Mouse (Mus musculus) MEL (cell line): ENCODE measurements around the gene Commd7. TPM values are rescaled to one million over a fixed set of nuclear protein-coding genes. Genes with fewer than 3 reads are reported as not detected.

Experiments used
- DNase-seq: peaks from one replicate; pipeline ENCODE4 v3.0.0; 2011; ENCODE audit warnings: low read depth, low spot score
- H3K27ac ChIP-seq: 2 replicates; pipeline ENCODE4 v1.5.1; 2012; ENCODE audit warnings: low read depth, mild to moderate bottlenecking, control low read depth, low read length, moderate library complexity; ENCODE audit not compliant: control insufficient read depth
- H3K27me3 ChIP-seq, 2 experiments: fragments of 150-350 bp in 1 of 2; sonication (generic) in 1 of 2; 2 replicates each; pipeline ENCODE4 v1.6.1; 2012; ENCODE audit warnings: low read length in 2 of 2, mild to moderate bottlenecking in 2 of 2, improper control_type of control experiment in 1 of 2, moderate library complexity in 1 of 2; ENCODE audit not compliant: insufficient read depth in 2 of 2, control insufficient read depth in 1 of 2
- H3K36me3 ChIP-seq, 2 experiments: 2 replicates each; pipeline ENCODE4 v1.6.1; 2012 to 2014; ENCODE audit warnings: low read length in 2 of 2, improper control_type of control experiment in 1 of 2, inconsistent platforms in 1 of 2, mild to moderate bottlenecking in 1 of 2; ENCODE audit not compliant: insufficient read depth in 2 of 2, control insufficient read depth in 1 of 2
- H3K4me1 ChIP-seq, 2 experiments: fragments of 150-350 bp in 1 of 2; sonication (generic) in 1 of 2; 2 replicates each; pipeline ENCODE4 v1.6.1; 2012; ENCODE audit warnings: low read length in 2 of 2, improper control_type of control experiment in 1 of 2, mild to moderate bottlenecking in 1 of 2; ENCODE audit not compliant: insufficient read depth in 2 of 2, control insufficient read depth in 1 of 2
- H3K4me3 ChIP-seq, 2 experiments: fragments of 150-350 bp in 1 of 2; sonication (generic) in 1 of 2; 2 replicates each; pipeline ENCODE4 v1.5.1; 2012; ENCODE audit warnings: low read depth in 2 of 2, low read length in 2 of 2, mild to moderate bottlenecking in 2 of 2, moderate library complexity in 2 of 2, control low read depth in 1 of 2, improper control_type of control experiment in 1 of 2; ENCODE audit not compliant: control insufficient read depth in 1 of 2, insufficient read depth in 1 of 2
- H3K79me2 ChIP-seq: 2 replicates; pipeline ENCODE4 v1.6.1; 2012; ENCODE audit warnings: mild to moderate bottlenecking, low read length, moderate library complexity; ENCODE audit not compliant: control insufficient read depth, poor library complexity, insufficient read depth
- H3K9ac ChIP-seq: 2 replicates; pipeline ENCODE4 v1.6.1; 2012; ENCODE audit warnings: low read depth, mild to moderate bottlenecking, control low read depth, low read length, moderate library complexity; ENCODE audit not compliant: control insufficient read depth, poor library complexity, severe bottlenecking
- H3K9me3 ChIP-seq: fragments of 150-350 bp; sonication (generic); replicated peaks from 2 replicates; pipeline ENCODE4 v1.6.1; 2012; ENCODE audit warnings: mild to moderate bottlenecking, low read length, improper control_type of control experiment, moderate library complexity; ENCODE audit not compliant: insufficient read depth
- BHLHE40 ChIP-seq: IDR thresholded peaks from 2 replicates; pipeline ENCODE4 v1.6.1; 2012; ENCODE audit warnings: low read depth, mild to moderate bottlenecking, inconsistent platforms, low read length, improper control_type of control experiment, borderline replicate concordance
- CHD1 ChIP-seq: IDR thresholded peaks from 2 replicates; pipeline ENCODE4 v1.6.1; 2012; ENCODE audit warnings: low read depth, mild to moderate bottlenecking, inconsistent platforms, low read length, improper control_type of control experiment
- CHD2 ChIP-seq: IDR thresholded peaks from 2 replicates; pipeline ENCODE4 v1.6.1; 2011; ENCODE audit warnings: low read length, improper control_type of control experiment
- CTCF ChIP-seq, 3 experiments: IDR thresholded peaks in 2 of 3; conservative IDR thresholded peaks in 1 of 3; 2 replicates each; pipeline ENCODE4 v1.5.1; 2011 to 2012; ENCODE audit warnings: low read length in 3 of 3, low read depth in 2 of 3, mild to moderate bottlenecking in 2 of 3, improper control_type of control experiment in 1 of 3, inconsistent platforms in 1 of 3, mixed read lengths in 1 of 3, moderate library complexity in 1 of 3; ENCODE audit not compliant: control insufficient read depth in 1 of 3, insufficient read depth in 1 of 3, poor library complexity in 1 of 3, severe bottlenecking in 1 of 3
- E2F4 ChIP-seq: IDR thresholded peaks from 2 replicates; pipeline ENCODE4 v1.6.1; 2011; ENCODE audit warnings: low read depth, low read length, improper control_type of control experiment, borderline replicate concordance
- EP300 ChIP-seq, 2 experiments: IDR thresholded peaks; 2 replicates each; pipeline ENCODE4 v1.6.1; 2011; ENCODE audit warnings: improper control_type of control experiment in 2 of 2, low read length in 2 of 2, low read depth in 1 of 2, mild to moderate bottlenecking in 1 of 2
- GABPA ChIP-seq: IDR thresholded peaks from 2 replicates; pipeline ENCODE4 v1.6.1; 2012; ENCODE audit warnings: low read depth, mild to moderate bottlenecking, inconsistent platforms, low read length, improper control_type of control experiment, moderate library complexity
- GATA1 ChIP-seq: IDR thresholded peaks from 2 replicates; pipeline ENCODE4 v1.6.1; 2011; ENCODE audit warnings: low read depth, low read length, improper control_type of control experiment
- HCFC1 ChIP-seq: IDR thresholded peaks from 2 replicates; pipeline ENCODE4 v1.6.1; 2012; ENCODE audit warnings: low read depth, mild to moderate bottlenecking, inconsistent platforms, low read length, improper control_type of control experiment, moderate library complexity
- JUND ChIP-seq: IDR thresholded peaks from 2 replicates; pipeline ENCODE4 v1.6.1; 2011; ENCODE audit warnings: low read depth, mild to moderate bottlenecking, improper control_type of control experiment, low read length
- MAFK ChIP-seq: IDR thresholded peaks from 2 replicates; pipeline ENCODE4 v1.6.1; 2011; ENCODE audit warnings: low read depth, mild to moderate bottlenecking, low read length, improper control_type of control experiment, borderline replicate concordance
- MAX ChIP-seq: IDR thresholded peaks from 2 replicates; pipeline ENCODE4 v1.6.1; 2011; ENCODE audit warnings: low read length, improper control_type of control experiment
- MAZ ChIP-seq: IDR thresholded peaks from 2 replicates; pipeline ENCODE4 v1.6.1; 2012; ENCODE audit warnings: low read depth, mild to moderate bottlenecking, inconsistent platforms, low read length, improper control_type of control experiment
- MXI1 ChIP-seq: IDR thresholded peaks from 2 replicates; pipeline ENCODE4 v1.6.1; 2011; ENCODE audit warnings: mild to moderate bottlenecking, low read depth, low read length, improper control_type of control experiment
- MYB ChIP-seq: IDR thresholded peaks from 2 replicates; pipeline ENCODE4 v1.6.1; 2011; ENCODE audit warnings: mild to moderate bottlenecking, low read depth, low read length, improper control_type of control experiment
- MYC ChIP-seq: IDR thresholded peaks from 2 replicates; pipeline ENCODE4 v1.6.1; 2011; ENCODE audit warnings: low read depth, mild to moderate bottlenecking, low read length, improper control_type of control experiment, moderate library complexity
- NELFE ChIP-seq: IDR thresholded peaks from 2 replicates; pipeline ENCODE4 v1.6.1; 2011; ENCODE audit warnings: low read depth, low read length, improper control_type of control experiment
- NRF1 ChIP-seq: IDR thresholded peaks from 2 replicates; pipeline ENCODE4 v1.6.1; 2014; ENCODE audit warnings: low read depth, mild to moderate bottlenecking, inconsistent platforms, low read length, improper control_type of control experiment, moderate library complexity; ENCODE audit not compliant: poor library complexity, insufficient read depth, severe bottlenecking
- POLR2A ChIP-seq, 2 experiments: IDR thresholded peaks; 2 replicates each; pipeline ENCODE4 v1.6.1; 2011 to 2012; ENCODE audit warnings: low read length in 2 of 2, mild to moderate bottlenecking in 2 of 2, control low read depth in 1 of 2, improper control_type of control experiment in 1 of 2, low read depth in 1 of 2, moderate library complexity in 1 of 2; ENCODE audit not compliant: control insufficient read depth in 1 of 2, insufficient read depth in 1 of 2, poor library complexity in 1 of 2
- POLR2AphosphoS2 ChIP-seq: IDR thresholded peaks from 2 replicates; pipeline ENCODE4 v1.6.1; 2011; ENCODE audit warnings: low read length, improper control_type of control experiment
- RAD21 ChIP-seq: IDR thresholded peaks from 2 replicates; pipeline ENCODE4 v1.6.1; 2011; ENCODE audit warnings: mild to moderate bottlenecking, low read depth, low read length, improper control_type of control experiment
- RCOR1 ChIP-seq: IDR thresholded peaks from 2 replicates; pipeline ENCODE4 v1.6.1; 2012; ENCODE audit warnings: low read depth, mild to moderate bottlenecking, inconsistent platforms, low read length, improper control_type of control experiment
- SIN3A ChIP-seq: IDR thresholded peaks from 2 replicates; pipeline ENCODE4 v1.6.1; 2012; ENCODE audit warnings: low read length, improper control_type of control experiment, inconsistent platforms
- SMC3 ChIP-seq: IDR thresholded peaks from 2 replicates; pipeline ENCODE4 v1.6.1; 2011; ENCODE audit warnings: low read depth, low read length, improper control_type of control experiment
- TBP ChIP-seq: IDR thresholded peaks from 2 replicates; pipeline ENCODE4 v1.8.0; 2011; ENCODE audit warnings: low read depth, low read length, improper control_type of control experiment
- TCF12 ChIP-seq: IDR thresholded peaks from 2 replicates; pipeline ENCODE4 v1.6.1; 2014; ENCODE audit warnings: low read depth, mild to moderate bottlenecking, inconsistent platforms, low read length, improper control_type of control experiment, moderate library complexity
- UBTF ChIP-seq: IDR thresholded peaks from 2 replicates; pipeline ENCODE4 v1.6.1; 2012; ENCODE audit warnings: low read depth, mild to moderate bottlenecking, inconsistent platforms, low read length, improper control_type of control experiment, moderate library complexity, borderline replicate concordance; ENCODE audit not compliant: insufficient read depth
- USF2 ChIP-seq, 2 experiments: IDR thresholded peaks; 2 replicates each; pipeline ENCODE4 v1.6.1; 2011 to 2012; ENCODE audit warnings: improper control_type of control experiment in 2 of 2, low read length in 2 of 2, borderline replicate concordance in 1 of 2, inconsistent platforms in 1 of 2, low read depth in 1 of 2, mild to moderate bottlenecking in 1 of 2; ENCODE audit not compliant: insufficient read depth in 1 of 2
- ZC3H11A ChIP-seq: IDR thresholded peaks from 2 replicates; pipeline ENCODE4 v1.6.1; 2012; ENCODE audit warnings: low read depth, mild to moderate bottlenecking, inconsistent platforms, low read length, improper control_type of control experiment
- ZMIZ1 ChIP-seq: IDR thresholded peaks from 2 replicates; pipeline ENCODE4 v1.6.1; 2012; ENCODE audit warnings: low read depth, mild to moderate bottlenecking, inconsistent platforms, low read length, improper control_type of control experiment, moderate library complexity
- polyA plus RNA-seq, 2 experiments: library from polyadenylated mRNA; stranded (reverse) in 1 of 2; unstranded in 1 of 2; fragments of >175 nt in 1 of 2; fragments of >200 nt in 1 of 2; gene quantifications; 2 replicates each; pipeline versions ENCODE4 v1.2.1 to v1.2.4; 2012; ENCODE audit warnings: low replicate concordance in 2 of 2, low read depth in 1 of 2; ENCODE audit not compliant: insufficient read length in 2 of 2, insufficient read depth in 1 of 2, missing spikeins in 1 of 2
- total RNA-seq: library from RNA; depleted of rRNA; stranded (reverse); fragments of 300-350 nt; gene quantifications from 2 replicates; pipeline ENCODE4 v1.2.3, GENCODE M21; 2012

Gene Commd7
- total and polyA plus RNA-seq, 3 experiments, result 25.5 to 36.1 TPM; not detected in 1

GRCm38 (mm10) chr2:153584396-153584795 lies 48.2 kb downstream of the Commd7 start:
- Histone ChIP-seq H3K79me2 (peaks cover 5% of the 10 kb centered on the region; the same call in 1 of the 2 replicates), H3K36me3 (peaks cover 0 to 12% of the 10 kb centered on the region in 2 experiments; a peak in 2 of 4 replicates), H3K9me3 (no peaks in the 10 kb centered on the region), H3K27me3 (no peaks in the 10 kb centered on the region), H3K4me1 (peaks cover 6 to 24% of the 10 kb centered on the region in 2 experiments), H3K9ac (peak overlapping the region; percentile 46), H3K27ac (peak overlapping the region; percentile 74), H3K4me3 (no peak overlapping the region)
- no peak for DNase-seq
- TF ChIP-seq MAX (no peak), CHD1 (0 out of 2 replicates have a peak, but pooled peaks have one; percentile 15), EP300 (IDR thresholded peaks at IDR 0.05; ENCODE audit: low read depth in 1 of 2, low read length in 2 of 2) (no peak), MYB (no peak)

GRCm38 (mm10) chr2:153583641-153584049 lies 48.9 kb downstream of the Commd7 start:
- H3K4me1 ChIP-seq, result peaks cover 6 to 24% of the 10 kb centered on the region in 2 experiments
- peaks cover 5% of the 10 kb centered on the region; the same call in 1 of the 2 replicates for H3K79me2 ChIP-seq
- H3K27me3 ChIP-seq, result no peaks in the 10 kb centered on the region
- H3K36me3 ChIP-seq, result peaks cover 0 to 12% of the 10 kb centered on the region in 2 experiments; a peak in 2 of 4 replicates
- peak overlapping the region; percentile 91 for H3K9ac ChIP-seq
- peak; percentile 98 for DNase-seq
- peak overlapping the region; percentile 100 for H3K27ac ChIP-seq
- no peaks in the 10 kb centered on the region for H3K9me3 ChIP-seq
- peak overlapping the region; percentile 42 to 54 for H3K4me3 ChIP-seq
- TF ChIP-seq SIN3A (peak; percentile 79), BHLHE40 (peak; percentile 54; the same call in 1 of the 2 replicates), HCFC1 (peak; percentile 49; the same call in 1 of the 2 replicates), POLR2A (IDR thresholded peaks at IDR 0.05; ENCODE audit: control insufficient read depth in 1 of 2, insufficient read depth in 1 of 2, low read depth in 1 of 2, low read length in 2 of 2, poor library complexity in 1 of 2) (peak in 1 of 2 experiments; percentile 79; a peak in 3 of 4 replicates), RAD21 (no peak; the same call in 1 of the 2 replicates), GATA1 (peak; percentile 85), MYB (no peak), POLR2AphosphoS2 (peak; percentile 72), TCF12 (peak; percentile 97), MYC (no peak; the same call in 1 of the 2 replicates), CTCF (IDR thresholded peaks at IDR 0.05 in 2 of 3, conservative IDR thresholded peaks at IDR 0.05 in 1 of 3; ENCODE audit: control insufficient read depth in 1 of 3, insufficient read depth in 1 of 3, low read depth in 2 of 3, low read length in 3 of 3, poor library complexity in 1 of 3, severe bottlenecking in 1 of 3) (peak in 1 of 3 experiments; percentile 5; a peak in 2 of 6 replicates), UBTF (no peak), TBP (peak; percentile 73; the same call in 1 of the 2 replicates), CHD1 (no peak), CHD2 (peak; percentile 47), SMC3 (no peak; the same call in none of the 2 replicates), GABPA (no peak), MAZ (peak; percentile 99), RCOR1 (peak; percentile 81), ZMIZ1 (peak; percentile 80), E2F4 (no peak), MAFK (0 out of 2 replicates have a peak, but pooled peaks have one; percentile 50), ZC3H11A (no peak; the same call in 1 of the 2 replicates), JUND (no peak), MAX (no peak), MXI1 (no peak; the same call in 1 of the 2 replicates), USF2 (IDR thresholded peaks at IDR 0.05; ENCODE audit: borderline replicate concordance in 1 of 2, insufficient read depth in 1 of 2, low read depth in 1 of 2, low read length in 2 of 2) (no peak), NRF1 (no peak), NELFE (peak; percentile 60), EP300 (IDR thresholded peaks at IDR 0.05; ENCODE audit: low read depth in 1 of 2, low read length in 2 of 2) (peak; percentile 75 to 95)
